Mouse (Mus musculus): Measurements from ENCODE around the gene Fkrp.

DNA sequence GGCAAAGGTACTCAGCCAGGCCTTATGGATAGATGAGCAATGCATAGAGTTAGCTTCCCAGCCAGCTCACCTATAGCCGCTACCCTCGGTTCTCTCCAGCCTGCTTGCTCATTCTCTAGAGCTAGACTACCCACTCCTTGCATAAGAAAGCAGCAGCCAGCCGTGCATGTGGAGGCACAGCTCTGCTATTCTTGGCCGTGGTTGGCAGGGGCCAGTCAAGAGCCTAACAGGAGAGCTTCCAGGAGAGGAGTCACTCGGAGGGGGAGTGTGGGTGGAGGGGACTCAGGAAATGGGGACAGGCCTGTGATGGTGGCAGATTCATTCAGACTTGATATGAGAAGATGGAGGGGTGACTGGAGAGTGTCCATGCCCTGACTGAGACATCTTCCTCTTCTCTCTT, 7.2 kb upstream of the Fkrp start:
- TF ChIP-seq CTCF (IDR thresholded peaks at IDR 0.05; ENCODE audit: low read depth) (no peak), EP300 (optimal IDR thresholded peaks at IDR 0.05) (no peak)

Measured in stomach, postnatal 0 days (tissue).